Mouse (Mus musculus) kidney, adult 8-10 months (tissue): ENCODE results near the gene Olfr58.
"Not testable (repeated sequence)": the region's sequence is repeated elsewhere in the genome, so short reads cannot be mapped to it uniquely, and the experiment has no call there.

Experiments used
- DNase-seq, 2 experiments: peaks; one replicate each; pipeline ENCODE4 v3.0.0; 2022

Gene Olfr58

DNA sequence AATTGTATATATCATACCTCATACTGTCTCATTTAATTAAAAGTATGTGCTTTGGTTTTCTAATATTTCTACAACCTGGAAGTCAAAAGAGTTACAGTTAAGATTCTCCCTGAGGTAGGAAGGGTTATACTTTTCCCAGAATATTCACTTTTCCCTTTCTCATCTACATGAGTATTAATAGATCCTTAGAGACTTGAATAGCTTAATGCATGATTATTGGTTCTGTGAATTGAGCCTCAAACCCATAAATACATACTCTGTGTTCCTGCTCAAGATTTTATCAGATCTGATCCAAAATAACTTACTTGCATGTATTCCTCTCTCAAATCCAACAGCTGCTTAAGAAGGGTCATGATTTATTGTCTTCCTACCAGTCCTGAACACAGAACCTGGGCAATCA lies at the start of gene Olfr58:
TSS of gene Olfr58 (plus strand) at position 301 of the 400 bp plus-strand sequence.
- DNase-seq, result no peak

DNA sequence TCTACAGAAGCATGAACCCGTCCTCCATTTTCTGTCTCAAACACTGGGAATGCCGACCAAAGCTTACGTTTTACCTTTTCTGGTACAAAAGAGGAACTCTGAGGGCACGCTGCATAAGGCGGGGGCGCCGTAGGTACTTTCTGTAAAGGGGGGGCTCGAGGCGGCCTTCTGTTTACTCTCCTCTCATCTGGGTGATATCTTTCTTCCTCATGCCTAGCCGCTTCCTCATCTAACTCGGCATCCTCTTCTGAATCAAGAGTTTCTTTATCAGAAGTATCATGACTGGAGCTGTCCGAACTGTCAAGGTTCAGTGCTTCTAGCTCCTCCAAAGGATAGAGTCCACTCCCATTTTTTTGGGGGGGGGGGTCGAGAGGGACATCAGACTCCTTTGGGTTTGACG lies 10.9 kb upstream of the Olfr58 start:
- DNase-seq, result no peak

DNA sequence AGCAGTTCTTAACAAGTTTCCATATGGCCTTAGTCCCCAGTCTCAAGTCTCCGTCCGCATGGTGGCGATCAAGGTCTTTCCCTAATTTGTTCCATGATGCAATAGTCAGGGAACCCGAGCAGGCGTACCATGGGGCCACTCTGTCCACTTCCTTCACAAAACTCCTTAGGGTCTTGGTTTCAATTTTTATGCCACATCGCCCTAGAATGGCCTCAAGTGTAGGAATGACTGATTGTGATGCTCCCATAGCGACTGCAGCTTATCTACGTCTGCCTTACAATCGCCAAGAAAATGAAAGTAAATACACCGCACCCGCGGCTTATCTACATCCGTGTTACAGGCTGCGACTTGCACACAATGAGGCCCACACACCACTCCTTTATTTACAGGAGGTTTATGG lies 10.4 kb upstream of the Olfr58 start:
- DNase-seq, result no peak

DNA sequence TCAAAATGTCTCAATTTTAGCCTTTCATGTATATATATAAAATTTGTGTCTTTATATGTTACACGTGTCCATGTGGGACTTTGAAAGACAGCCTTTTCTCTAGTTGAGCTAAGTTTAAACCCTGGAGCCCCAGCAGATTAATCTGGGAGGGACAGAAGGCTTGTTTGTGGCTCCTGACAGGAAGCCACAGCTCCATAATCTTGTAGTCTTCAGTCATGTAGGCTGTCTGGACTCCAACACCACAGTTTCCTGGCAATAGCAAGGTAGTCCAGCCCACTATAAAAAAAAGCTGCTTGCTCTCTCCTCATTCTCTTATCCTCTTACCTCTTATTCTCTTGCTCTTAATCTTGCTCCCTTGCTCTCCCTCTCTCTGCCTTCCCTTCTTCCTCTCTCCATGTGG lies 22.9 kb downstream of the Olfr58 start:
- no peak for DNase-seq

DNA sequence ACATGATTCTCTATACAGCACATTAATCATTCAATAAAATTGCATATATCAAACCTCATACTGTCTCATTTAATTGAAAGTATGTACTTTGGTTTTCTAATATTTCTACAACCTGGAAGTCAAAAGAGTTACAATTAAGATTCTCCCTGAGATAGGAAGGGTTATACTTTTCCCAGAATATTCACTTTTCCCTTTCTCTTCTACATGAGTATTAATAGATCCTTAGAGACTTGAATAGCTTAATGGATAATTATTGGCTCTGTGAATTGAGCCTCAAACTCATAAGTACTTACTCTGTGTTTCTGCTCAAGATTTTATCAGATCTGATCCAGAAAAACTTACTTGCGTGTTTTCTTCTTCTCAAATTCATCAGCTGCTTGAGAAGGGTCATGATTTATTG lies 24.5 kb downstream of the Olfr58 start, which contains the start of gene Olfr859:
TSS of gene Olfr859 (plus strand) at position 301 of the 400 bp plus-strand sequence.
- not testable (repeated sequence) for DNase-seq
